In the genomic region with DNA sequence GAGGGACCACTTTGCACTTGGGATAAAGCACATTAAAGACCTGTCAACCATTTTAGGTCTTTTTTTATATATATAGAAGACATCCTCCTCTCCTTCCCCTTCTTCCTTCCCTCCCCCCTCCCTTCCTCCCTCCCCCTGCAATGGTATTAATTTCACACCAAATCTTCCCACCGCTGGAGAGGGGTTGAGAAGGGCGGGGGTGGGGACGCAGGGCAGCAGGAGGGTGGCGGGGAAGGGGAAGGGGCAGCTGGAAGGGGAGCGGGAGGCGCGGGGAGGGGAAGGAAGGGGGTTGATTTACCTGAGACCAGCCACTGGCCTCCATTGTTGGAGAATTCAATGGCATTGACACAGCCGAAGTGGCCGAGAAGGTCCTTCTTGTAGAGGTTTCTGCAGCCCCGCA, we compare ENCODE assay signal across 8 mouse cellular contexts. TPM values are rescaled to one million over a fixed set of nuclear protein-coding genes. Genes with fewer than 3 reads are reported as not detected.
DNase-seq lines count a peak whose midpoint lies in the region; ATAC-seq and TF ChIP-seq lines count a peak whose summit lies in the region.

No protein-coding gene starts in this region.

- peaks cover 12% of the 10 kb centered on the region; the same call in 1 of the 2 replicates for H3K36me3 ChIP-seq in heart, embryonic 13.5 days
- H3K36me3 ChIP-seq in embryonic facial prominence, embryonic 14.5 days (ENCODE audit: control insufficient read depth, insufficient read depth, low read length): no peaks in the 10 kb centered on the region
- no peaks in the 10 kb centered on the region for H3K36me3 ChIP-seq in liver, adult 2 months (ENCODE audit: control insufficient read depth, insufficient read depth, low read length)
- no peaks in the 10 kb centered on the region for H3K36me3 ChIP-seq in stomach, postnatal 0 days (ENCODE audit: control insufficient read depth, insufficient read depth, low read length)

- no peaks in the 10 kb centered on the region for H3K9me3 ChIP-seq in heart, embryonic 13.5 days
- no peaks in the 10 kb centered on the region for H3K9me3 ChIP-seq in embryonic facial prominence, embryonic 14.5 days (ENCODE audit: control insufficient read depth, low read length)
- no peaks in the 10 kb centered on the region for H3K9me3 ChIP-seq in stomach, postnatal 0 days (ENCODE audit: control insufficient read depth, low read length)

- peaks cover 18% of the 10 kb centered on the region for H3K79me2 ChIP-seq in liver, adult 2 months (ENCODE audit: control insufficient read depth, insufficient read depth, low read length)

- peak overlapping the region; percentile 96 for H3K4me3 ChIP-seq in heart, embryonic 13.5 days
- H3K4me3 ChIP-seq in embryonic facial prominence, embryonic 14.5 days (ENCODE audit: low read depth, low read length): peak overlapping the region; percentile 94
- H3K4me3 ChIP-seq in liver, adult 2 months (ENCODE audit: insufficient read depth, low read depth, low read length): peak overlapping the region; percentile 92
- H3K4me3 ChIP-seq in stomach, postnatal 0 days (ENCODE audit: low read depth, low read length): peak overlapping the region; percentile 92

- DNase-seq in heart, adult 8-10 months (ENCODE audit: low spot score): no peak
- DNase-seq in embryonic facial prominence, embryonic 14.5 days (ENCODE audit: low spot score): peak; percentile 39
- peak; percentile 30 for DNase-seq in liver, adult 2 months (ENCODE audit: extremely low read depth, low read depth, low spot score)
- peak; percentile 46 for DNase-seq in stomach, postnatal 0 days (ENCODE audit: low spot score)
- no peak for DNase-seq in adrenal gland, postnatal 4 days (ENCODE audit: low spot score in 2 of 2)

- whole genome bisulfite sequencing in heart, embryonic 13.5 days: 0% methylated on average over 8 of the region's 10 CpGs
- WGBS in embryonic facial prominence, embryonic 14.5 days: 0% methylated on average over 10 of the region's 10 CpGs
- 2% methylated on average over 9 of the region's 10 CpGs for WGBS in liver, adult 2 months
- WGBS in stomach, postnatal 0 days: 0% methylated on average over 4 of the region's 10 CpGs

- TF ChIP-seq CTCF in liver, adult 2 months (IDR thresholded peaks at IDR 0.05; ENCODE audit: low read depth, low read length): no peak
- TF ChIP-seq CTCF in stomach, postnatal 0 days (IDR thresholded peaks at IDR 0.05; ENCODE audit: low read depth): no peak

- no peak for TF ChIP-seq POLR2A in liver, adult 2 months (IDR thresholded peaks at IDR 0.05; ENCODE audit: extremely low read depth, insufficient read depth, low read length)

- H3K9ac ChIP-seq in heart, embryonic 13.5 days: peak overlapping the region; percentile 96
- H3K9ac ChIP-seq in embryonic facial prominence, embryonic 14.5 days (ENCODE audit: low read depth, low read length): peak overlapping the region; percentile 90
- H3K9ac ChIP-seq in liver, adult 2 months (ENCODE audit: low read depth, low read length): peak overlapping the region; percentile 87
- peak overlapping the region; percentile 95 for H3K9ac ChIP-seq in stomach, postnatal 0 days (ENCODE audit: low read length)

- ATAC-seq in heart, embryonic 13.5 days (ENCODE audit: extremely low read depth, insufficient number of reproducible peaks, low FRiP score, low TSS enrichment): no peak
- ATAC-seq in CD4-positive, CD25-positive, alpha-beta regulatory T cell, adult 4 months: peak; percentile 13
- peak; percentile 8 for ATAC-seq in embryonic facial prominence, embryonic 14.5 days (ENCODE audit: low read depth)
- ATAC-seq in stomach, postnatal 0 days (ENCODE audit: low FRiP score, low TSS enrichment): no peak; the same call in 1 of the 2 replicates
- no peak for ATAC-seq in activated CD4-positive, CD25-positive, alpha-beta regulatory T cell, adult 4 months

- H3K4me2 ChIP-seq in heart, embryonic 13.5 days: peak overlapping the region; percentile 77
- H3K4me2 ChIP-seq in embryonic facial prominence, embryonic 14.5 days (ENCODE audit: low read depth, low read length): peak overlapping the region; percentile 66
- H3K4me2 ChIP-seq in stomach, postnatal 0 days (replicated peaks; ENCODE audit: low read depth): peak overlapping the region; percentile 90

- no peaks in the 10 kb centered on the region for H3K27me3 ChIP-seq in heart, embryonic 13.5 days (replicated peaks)
- no peaks in the 10 kb centered on the region for H3K27me3 ChIP-seq in embryonic facial prominence, embryonic 14.5 days (replicated peaks; ENCODE audit: control insufficient read depth, insufficient read depth, low read length)
- H3K27me3 ChIP-seq in liver, adult 2 months (ENCODE audit: control insufficient read depth, insufficient read depth, low read length): no peaks in the 10 kb centered on the region
- H3K27me3 ChIP-seq in stomach, postnatal 0 days (ENCODE audit: control insufficient read depth, insufficient read depth, low read length): no peaks in the 10 kb centered on the region

- peaks cover 17% of the 10 kb centered on the region for H3K4me1 ChIP-seq in heart, embryonic 13.5 days
- peaks cover 11% of the 10 kb centered on the region for H3K4me1 ChIP-seq in embryonic facial prominence, embryonic 14.5 days (ENCODE audit: control insufficient read depth, insufficient read depth, low read length)
- H3K4me1 ChIP-seq in liver, adult 2 months (ENCODE audit: control insufficient read depth, insufficient read depth, low read length): peaks cover 5% of the 10 kb centered on the region
- H3K4me1 ChIP-seq in stomach, postnatal 0 days (replicated peaks; ENCODE audit: control insufficient read depth, insufficient read depth): no peaks in the 10 kb centered on the region

- TF ChIP-seq EP300 in stomach, postnatal 0 days (optimal IDR thresholded peaks at IDR 0.05): no peak

- peak overlapping the region; percentile 98 for H3K27ac ChIP-seq in heart, embryonic 13.5 days (replicated peaks)
- peak overlapping the region; percentile 97 for H3K27ac ChIP-seq in embryonic facial prominence, embryonic 14.5 days (replicated peaks; ENCODE audit: low read depth, low read length)
- H3K27ac ChIP-seq in liver, adult 2 months (replicated peaks; ENCODE audit: insufficient read depth, low read depth, low read length): peak overlapping the region; percentile 86
- peak overlapping the region; percentile 97 for H3K27ac ChIP-seq in stomach, postnatal 0 days (replicated peaks)

RNA-seq across cellular contexts. Expression of a gene that starts 0.5 kb away (rescaled TPM):
- polyA plus RNA-seq in heart, embryonic 13.5 days (2015; fragmentation: Nextera tagmentation; extraction: Ambion mirVana): 9.2 and 10.6 TPM in 2 replicates
- 10 to 100 TPM; 30.8 to 46.6 (median 38.2) TPM for total RNA-seq in heart, adult 8-10 months (2022)
- 10 to 100 TPM; 14.9 to 18.2 TPM for polyA plus RNA-seq in CD4-positive, CD25-positive, alpha-beta regulatory T cell, adult 4 months (2017; shearing (Covaris generic))
- 12.3 and 15.1 TPM in 2 replicates for polyA plus RNA-seq in embryonic facial prominence, embryonic 14.5 days (2014; fragmentation: Nextera tagmentation; extraction: Ambion mirVana)
- total RNA-seq in liver, adult 2 months (2014; rRNA removed): 7.7 and 8.1 TPM in 2 replicates
- 17.8 and 19.1 TPM in 2 replicates for polyA plus RNA-seq in liver, adult 2 months (2012; rRNA removed)
- polyA plus RNA-seq in stomach, postnatal 0 days (2015; fragmentation: Nextera tagmentation; extraction: Ambion mirVana): 5.4 and 7.2 TPM in 2 replicates
- 10 to 100 TPM; 47.7 to 48.6 TPM for total RNA-seq in adrenal gland, postnatal 4 days (2021)
- polyA plus RNA-seq in activated CD4-positive, CD25-positive, alpha-beta regulatory T cell, adult 4 months (2017; shearing (Covaris generic)): 10 to 100 TPM; 14.9 to 19.0 TPM

RNA-seq across cellular contexts. Expression of a gene that starts 27.0 kb away (rescaled TPM):
- polyA plus RNA-seq in heart, embryonic 13.5 days (2015; fragmentation: Nextera tagmentation; extraction: Ambion mirVana): 16.6 and 16.9 TPM in 2 replicates
- 10 to 100 TPM; 11.4 to 19.1 (median 15.9) TPM for total RNA-seq in heart, adult 8-10 months (2022)
- polyA plus RNA-seq in CD4-positive, CD25-positive, alpha-beta regulatory T cell, adult 4 months (2017; shearing (Covaris generic)): 10 to 100 TPM; 17.7 to 35.3 TPM
- polyA plus RNA-seq in embryonic facial prominence, embryonic 14.5 days (2014; fragmentation: Nextera tagmentation; extraction: Ambion mirVana): 21.6 and 22.3 TPM in 2 replicates
- total RNA-seq in liver, adult 2 months (2014; rRNA removed): 8.0 and 9.8 TPM in 2 replicates
- 4.6 and 4.9 TPM in 2 replicates for polyA plus RNA-seq in liver, adult 2 months (2012; rRNA removed)
- polyA plus RNA-seq in stomach, postnatal 0 days (2015; fragmentation: Nextera tagmentation; extraction: Ambion mirVana): 9.0 and 10.6 TPM in 2 replicates
- 10 to 100 TPM; 19.9 to 22.3 TPM for total RNA-seq in adrenal gland, postnatal 4 days (2021)
- 10 to 100 TPM; 17.3 to 20.2 TPM for polyA plus RNA-seq in activated CD4-positive, CD25-positive, alpha-beta regulatory T cell, adult 4 months (2017; shearing (Covaris generic))

Comparison
In these comparisons a context has a peak if more than half of its experiments do, and no peak if none do; other contexts are left out.
1. ATAC-seq: peak in CD4-positive, CD25-positive, alpha-beta regulatory T cell, adult 4 months (single experiment) and embryonic facial prominence, embryonic 14.5 days (single experiment); none in heart, embryonic 13.5 days (single experiment), stomach, postnatal 0 days (single experiment) and activated CD4-positive, CD25-positive, alpha-beta regulatory T cell, adult 4 months (single experiment).
2. DNase-seq: peak in embryonic facial prominence, embryonic 14.5 days (single experiment), liver, adult 2 months (single experiment) and stomach, postnatal 0 days (single experiment); none in heart, adult 8-10 months (single experiment) and adrenal gland, postnatal 4 days (0 of 2).
3. Peak in every context shown above with its lines, with median percentiles within 50 percentile points of each other: H3K27ac ChIP-seq, H3K4me2 ChIP-seq, H3K4me3 ChIP-seq and H3K9ac ChIP-seq.